Mouse (Mus musculus) testis, adult 2 months (tissue): ENCODE measurements around the gene Olfr26. TPM values are rescaled to one million over a fixed set of nuclear protein-coding genes. Genes with fewer than 3 reads are reported as not detected.

ENCODE experiments used
- H3K27ac ChIP-seq: fragments of 200-500 bp; 2 replicates; pipeline ENCODE4 v1.5.1; 2012; ENCODE audit warnings: low read depth, low read length; ENCODE audit not compliant: control insufficient read depth, insufficient read depth
- H3K27me3 ChIP-seq: fragments of 200-500 bp; 2 replicates; pipeline ENCODE4 v1.6.1; 2012; ENCODE audit warnings: mild to moderate bottlenecking, low read length, moderate library complexity; ENCODE audit not compliant: control insufficient read depth, insufficient read depth
- H3K36me3 ChIP-seq: fragments of 200-500 bp; 2 replicates; pipeline ENCODE4 v1.6.1; 2012; ENCODE audit warnings: mild to moderate bottlenecking, low read length; ENCODE audit not compliant: control insufficient read depth, insufficient read depth
- H3K4me1 ChIP-seq: fragments of 200-500 bp; 2 replicates; pipeline ENCODE4 v1.6.1; 2012; ENCODE audit warnings: low read length; ENCODE audit not compliant: control insufficient read depth, insufficient read depth
- H3K4me3 ChIP-seq: fragments of 200-500 bp; 2 replicates; pipeline ENCODE4 v1.5.1; 2012; ENCODE audit warnings: low read depth, mild to moderate bottlenecking, low read length, moderate library complexity, mixed read lengths; ENCODE audit not compliant: control insufficient read depth
- CTCF ChIP-seq: fragments of 200-500 bp; IDR thresholded peaks from 2 replicates; pipeline ENCODE4 v1.5.1; 2012; ENCODE audit warnings: low read depth, mild to moderate bottlenecking, inconsistent platforms, low read length, moderate library complexity; ENCODE audit not compliant: control insufficient read depth, insufficient read depth, insufficient replicate concordance
- POLR2A ChIP-seq: fragments of 200-500 bp; IDR thresholded peaks from 2 replicates; pipeline ENCODE4 v1.6.1; 2012; ENCODE audit warnings: low read depth, mild to moderate bottlenecking, inconsistent platforms, low read length, moderate library complexity; ENCODE audit not compliant: control insufficient read depth
- polyA plus RNA-seq: library from polyadenylated mRNA; depleted of rRNA; stranded (reverse); fragments of >200 nt; gene quantifications from 2 replicates; pipeline ENCODE4 v1.2.3, GENCODE M21; 2012; rRNA removed

Gene Olfr26
- polyA plus RNA-seq, 1 experiment, result not detected

GRCm38 (mm10) chr9:38876826-38877225 lies 22.0 kb downstream of the Olfr26 start, which contains the start of gene Olfr926:
Gene Olfr926 (plus strand): TSS chr9:38877126.
- Histone ChIP-seq H3K36me3 (no peaks in the 10 kb centered on the region), H3K4me3 (no peak within 1 kb of the TSS), H3K27me3 (no peaks in the 10 kb centered on the region), H3K27ac (no peak within 1 kb of the TSS), H3K4me1 (no peaks in the 10 kb centered on the region)
- TF ChIP-seq POLR2A, result no peak
- TF ChIP-seq CTCF, result no peak

Other genes starting within 250 kb of the Olfr26 start
- not detected in 2 replicates for gene Olfr914, start 250.0 kb upstream of the Olfr26 start, polyA plus RNA-seq
- not detected in 2 replicates for gene Olfr916, start 195.2 kb upstream of the Olfr26 start, polyA plus RNA-seq
- gene Olfr917, start 189.2 kb upstream of the Olfr26 start, polyA plus RNA-seq, result not detected in 2 replicates
- gene Olfr918, start 180.5 kb upstream of the Olfr26 start, polyA plus RNA-seq, result not detected in 2 replicates
- gene Olfr919, start 151.4 kb upstream of the Olfr26 start, polyA plus RNA-seq, result not detected in 2 replicates
- 1.5 and 2.4 TPM in 2 replicates for gene Vwa5a, start 136.8 kb upstream of the Olfr26 start, polyA plus RNA-seq
- 0.04 and 0.07 TPM in 2 replicates for gene Olfr920, start 102.8 kb upstream of the Olfr26 start, polyA plus RNA-seq
- gene Olfr921, start 82.0 kb upstream of the Olfr26 start, polyA plus RNA-seq, result not detected in 2 replicates
- gene Olfr922, start 40.4 kb upstream of the Olfr26 start, polyA plus RNA-seq, result not detected in 2 replicates
- not detected in 2 replicates for gene Olfr923, start 28.5 kb upstream of the Olfr26 start, polyA plus RNA-seq
- not detected in 2 replicates for gene Olfr924, start 10.6 kb upstream of the Olfr26 start, polyA plus RNA-seq
- gene Olfr926, start 22.1 kb downstream of the Olfr26 start, polyA plus RNA-seq, result not detected in 2 replicates
- gene Olfr930, start 74.7 kb downstream of the Olfr26 start, polyA plus RNA-seq, result 0.16 and 0.19 TPM in 2 replicates
- gene Olfr933, start 117.3 kb downstream of the Olfr26 start, polyA plus RNA-seq, result not detected in 2 replicates
- not detected in 2 replicates for gene Olfr934, start 133.3 kb downstream of the Olfr26 start, polyA plus RNA-seq
- gene Olfr935, start 144.6 kb downstream of the Olfr26 start, polyA plus RNA-seq, result not detected in 2 replicates
- gene Olfr146, start 168.3 kb downstream of the Olfr26 start, polyA plus RNA-seq, result not detected in 2 replicates
- not detected in 2 replicates for gene Olfr937, start 209.9 kb downstream of the Olfr26 start, polyA plus RNA-seq
- not detected in 2 replicates for gene Olfr938, start 223.8 kb downstream of the Olfr26 start, polyA plus RNA-seq